Mouse (Mus musculus): Measurements from ENCODE around the gene Ces2g. TPM values are rescaled to one million over a fixed set of nuclear protein-coding genes. Genes with fewer than 3 reads are reported as not detected.

Ces2g gene
- polyA plus RNA-seq, 1 experiment from 2014 or later, result not detected

GRCm38 (mm10) chr8:104984126-104984525, 22.6 kb downstream of the Ces2g start:
- DNase-seq (ENCODE audit: low spot score) (no peak), ATAC-seq (ENCODE audit: insufficient number of reproducible peaks, low FRiP score, low TSS enrichment, low read depth) (no peak)
- no peak overlapping the region for H3K27ac ChIP-seq (replicated peaks; ENCODE audit: low read depth, low read length)
- WGBS, result 89% methylated on average over 5 of the region's 5 CpGs
- H3K4me1 ChIP-seq (ENCODE audit: control insufficient read depth, insufficient read depth, low read length), result no peaks in the 10 kb centered on the region
- no peaks in the 10 kb centered on the region for H3K27me3 ChIP-seq (ENCODE audit: control insufficient read depth, insufficient read depth, low read length)
- H3K9ac ChIP-seq (ENCODE audit: low read length), result no peak overlapping the region
- H3K9me3 ChIP-seq (ENCODE audit: control insufficient read depth, low read length), result no peaks in the 10 kb centered on the region
- no peaks in the 10 kb centered on the region for H3K36me3 ChIP-seq (ENCODE audit: control insufficient read depth, insufficient read depth, low read length)
- no peak overlapping the region for H3K4me2 ChIP-seq (ENCODE audit: low read depth, severe bottlenecking)
- H3K4me3 ChIP-seq (ENCODE audit: low read depth, low read length), result no peak overlapping the region

GRCm38 (mm10) chr8:104984942-104985341, 23.4 kb downstream of the Ces2g start:
- WGBS, result 90% methylated on average over 2 of the region's 2 CpGs
- Histone ChIP-seq H3K9ac (ENCODE audit: low read length) (no peak overlapping the region), H3K27ac (replicated peaks; ENCODE audit: low read depth, low read length) (no peak overlapping the region), H3K27me3 (ENCODE audit: control insufficient read depth, insufficient read depth, low read length) (no peaks in the 10 kb centered on the region), H3K4me2 (ENCODE audit: low read depth, severe bottlenecking) (no peak overlapping the region), H3K4me1 (ENCODE audit: control insufficient read depth, insufficient read depth, low read length) (no peaks in the 10 kb centered on the region), H3K9me3 (ENCODE audit: control insufficient read depth, low read length) (no peaks in the 10 kb centered on the region), H3K36me3 (ENCODE audit: control insufficient read depth, insufficient read depth, low read length) (no peaks in the 10 kb centered on the region), H3K4me3 (ENCODE audit: low read depth, low read length) (no peak overlapping the region)
- DNase-seq (ENCODE audit: low spot score) (no peak), ATAC-seq (ENCODE audit: insufficient number of reproducible peaks, low FRiP score, low TSS enrichment, low read depth) (no peak)

DNA sequence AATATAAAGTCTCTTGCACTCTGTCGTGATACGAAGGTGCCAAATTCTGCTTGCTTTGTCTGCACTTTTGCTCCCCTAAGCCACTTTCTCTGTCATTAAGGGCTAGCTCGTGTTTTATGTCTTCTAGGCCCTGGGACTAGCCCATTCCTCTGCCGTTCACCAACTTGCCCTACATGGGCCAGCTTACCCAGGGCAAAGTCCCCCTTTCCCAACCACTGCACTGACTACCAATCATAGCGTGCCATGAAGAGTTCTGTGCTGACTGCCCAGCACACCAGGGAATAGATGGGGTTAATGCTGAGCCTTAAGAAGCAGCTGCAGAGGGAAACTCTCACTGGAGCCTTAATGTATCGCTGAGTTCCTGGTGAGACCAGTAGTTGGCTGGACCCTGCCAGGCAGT, 36.7 kb downstream of the Ces2g start:
- 79% methylated on average over 6 of the region's 6 CpGs for WGBS
- Histone ChIP-seq H3K9ac (ENCODE audit: low read length) (no peak overlapping the region), H3K4me1 (ENCODE audit: control insufficient read depth, insufficient read depth, low read length) (no peaks in the 10 kb centered on the region), H3K4me3 (ENCODE audit: low read depth, low read length) (no peak overlapping the region), H3K9me3 (ENCODE audit: control insufficient read depth, low read length) (no peaks in the 10 kb centered on the region), H3K27ac (replicated peaks; ENCODE audit: low read depth, low read length) (no peak overlapping the region), H3K27me3 (ENCODE audit: control insufficient read depth, insufficient read depth, low read length) (no peaks in the 10 kb centered on the region), H3K36me3 (ENCODE audit: control insufficient read depth, insufficient read depth, low read length) (no peaks in the 10 kb centered on the region), H3K4me2 (ENCODE audit: low read depth, severe bottlenecking) (no peak overlapping the region)
- DNase-seq (ENCODE audit: low spot score) (no peak), ATAC-seq (ENCODE audit: insufficient number of reproducible peaks, low FRiP score, low TSS enrichment, low read depth) (no peak)

GRCm38 (mm10) chr8:104999183-104999582, 37.7 kb downstream of the Ces2g start:
- DNase-seq (ENCODE audit: low spot score) (no peak), ATAC-seq (ENCODE audit: insufficient number of reproducible peaks, low FRiP score, low TSS enrichment, low read depth) (no peak)
- H3K4me2 ChIP-seq (ENCODE audit: low read depth, severe bottlenecking), result no peak overlapping the region
- no peak overlapping the region for H3K4me3 ChIP-seq (ENCODE audit: low read depth, low read length)
- no peaks in the 10 kb centered on the region for H3K36me3 ChIP-seq (ENCODE audit: control insufficient read depth, insufficient read depth, low read length)
- no peaks in the 10 kb centered on the region for H3K4me1 ChIP-seq (ENCODE audit: control insufficient read depth, insufficient read depth, low read length)
- no peak overlapping the region for H3K9ac ChIP-seq (ENCODE audit: low read length)
- 86% methylated on average over 6 of the region's 6 CpGs for WGBS
- H3K27ac ChIP-seq (replicated peaks; ENCODE audit: low read depth, low read length), result no peak overlapping the region
- H3K27me3 ChIP-seq (ENCODE audit: control insufficient read depth, insufficient read depth, low read length), result no peaks in the 10 kb centered on the region
- no peaks in the 10 kb centered on the region for H3K9me3 ChIP-seq (ENCODE audit: control insufficient read depth, low read length)

DNA sequence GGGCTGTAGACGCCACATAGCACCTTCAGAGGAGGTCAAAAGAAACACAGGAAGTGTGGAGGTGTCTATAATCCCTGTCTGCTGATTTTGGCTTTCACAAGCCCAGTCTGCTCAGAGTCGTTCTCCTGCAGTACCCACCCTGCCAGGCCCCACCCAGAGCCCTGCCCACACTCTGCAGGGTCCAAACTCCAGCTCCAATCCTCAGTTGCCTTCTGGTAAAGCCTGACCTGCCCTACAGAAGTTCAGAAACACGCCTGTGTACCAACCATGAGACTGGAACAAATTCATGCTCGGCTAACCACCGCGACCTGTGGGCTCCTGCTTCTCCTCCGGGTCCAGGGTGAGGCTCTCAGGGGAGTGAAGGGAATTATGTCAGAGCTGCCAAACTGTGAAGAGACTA, 39.1 kb downstream of the Ces2g start, which contains the start of gene Ces2h:
Gene Ces2h, plus strand, starts transcription at position 268 of the 400 bp plus-strand sequence.
- Histone ChIP-seq H3K4me3 (ENCODE audit: low read depth, low read length) (no peak within 1 kb of the TSS), H3K27ac (replicated peaks; ENCODE audit: low read depth, low read length) (no peak within 1 kb of the TSS), H3K4me1 (ENCODE audit: control insufficient read depth, insufficient read depth, low read length) (no peaks in the 10 kb centered on the region), H3K4me2 (ENCODE audit: low read depth, severe bottlenecking) (no peak within 1 kb of the TSS), H3K27me3 (ENCODE audit: control insufficient read depth, insufficient read depth, low read length) (no peaks in the 10 kb centered on the region), H3K9me3 (ENCODE audit: control insufficient read depth, low read length) (no peaks in the 10 kb centered on the region), H3K9ac (ENCODE audit: low read length) (no peak within 1 kb of the TSS), H3K36me3 (ENCODE audit: control insufficient read depth, insufficient read depth, low read length) (no peaks in the 10 kb centered on the region)
- whole genome bisulfite sequencing, result 82% methylated on average over 7 of the region's 7 CpGs
- ATAC-seq (ENCODE audit: insufficient number of reproducible peaks, low FRiP score, low TSS enrichment, low read depth), result no peak
- DNase-seq (ENCODE audit: low spot score), result no peak

DNA sequence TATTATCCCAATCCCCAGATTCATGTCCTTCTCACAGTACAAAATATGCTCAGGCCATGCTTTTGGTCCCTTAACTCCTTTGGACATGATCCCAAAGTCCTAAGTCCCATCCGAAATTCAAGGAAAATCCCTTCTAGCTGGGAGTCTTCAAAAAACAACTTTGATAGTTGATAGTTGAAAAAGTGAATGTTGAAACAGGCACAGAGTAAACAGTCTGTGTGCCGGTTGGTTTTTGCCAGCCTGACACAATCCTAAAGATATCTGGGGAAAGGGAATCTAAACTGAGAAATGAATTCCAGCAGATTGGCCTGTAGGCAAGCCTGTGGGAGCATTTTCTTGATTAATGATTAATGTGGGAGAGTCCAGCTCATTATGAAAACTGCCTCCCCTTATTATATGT, 48.5 kb downstream of the Ces2g start:
- H3K27me3 ChIP-seq (ENCODE audit: control insufficient read depth, insufficient read depth, low read length), result no peaks in the 10 kb centered on the region
- no peak overlapping the region for H3K9ac ChIP-seq (ENCODE audit: low read length)
- no peaks in the 10 kb centered on the region for H3K9me3 ChIP-seq (ENCODE audit: control insufficient read depth, low read length)
- 92% methylated on average over 2 of the region's 2 CpGs for WGBS
- H3K4me3 ChIP-seq (ENCODE audit: low read depth, low read length), result no peak overlapping the region
- DNase-seq (ENCODE audit: low spot score), result no peak
- no peak overlapping the region for H3K27ac ChIP-seq (replicated peaks; ENCODE audit: low read depth, low read length)
- H3K4me2 ChIP-seq (ENCODE audit: low read depth, severe bottlenecking), result no peak overlapping the region
- no peaks in the 10 kb centered on the region for H3K36me3 ChIP-seq (ENCODE audit: control insufficient read depth, insufficient read depth, low read length)
- no peak for ATAC-seq (ENCODE audit: insufficient number of reproducible peaks, low FRiP score, low TSS enrichment, low read depth)
- H3K4me1 ChIP-seq (ENCODE audit: control insufficient read depth, insufficient read depth, low read length), result no peaks in the 10 kb centered on the region

DNA sequence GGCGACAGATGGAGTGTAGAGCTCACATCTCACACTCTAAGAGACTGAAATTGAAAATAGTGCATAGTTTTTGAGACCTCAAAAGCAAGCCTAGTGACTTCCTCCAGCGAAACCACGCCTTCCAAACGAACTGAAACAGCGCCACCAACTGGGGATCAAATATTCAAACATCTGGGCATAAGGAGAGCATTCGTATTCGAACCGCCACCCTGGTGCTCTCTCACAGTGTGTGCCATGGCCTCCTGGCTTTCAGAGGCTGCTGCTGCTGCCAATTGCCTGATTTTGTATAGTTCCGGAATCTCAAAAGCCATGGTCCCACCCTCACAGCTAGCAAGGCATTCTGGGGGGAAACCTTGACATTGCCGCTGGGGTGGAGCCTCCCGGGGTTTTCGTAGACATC, 49.6 kb downstream of the Ces2g start:
- ATAC-seq (ENCODE audit: insufficient number of reproducible peaks, low FRiP score, low TSS enrichment, low read depth), result no peak
- Histone ChIP-seq H3K4me2 (ENCODE audit: low read depth, severe bottlenecking) (no peak overlapping the region), H3K4me3 (ENCODE audit: low read depth, low read length) (no peak overlapping the region), H3K4me1 (ENCODE audit: control insufficient read depth, insufficient read depth, low read length) (no peaks in the 10 kb centered on the region), H3K36me3 (ENCODE audit: control insufficient read depth, insufficient read depth, low read length) (no peaks in the 10 kb centered on the region), H3K27me3 (ENCODE audit: control insufficient read depth, insufficient read depth, low read length) (no peaks in the 10 kb centered on the region), H3K9ac (ENCODE audit: low read length) (no peak overlapping the region), H3K9me3 (ENCODE audit: control insufficient read depth, low read length) (no peaks in the 10 kb centered on the region), H3K27ac (replicated peaks; ENCODE audit: low read depth, low read length) (no peak overlapping the region)
- no peak for DNase-seq (ENCODE audit: low spot score)
- WGBS, result 80% methylated on average over 12 of the region's 12 CpGs

- Histone ChIP-seq H3K4me2 (ENCODE audit: low read depth, severe bottlenecking) (no peak overlapping the region), H3K36me3 (ENCODE audit: control insufficient read depth, insufficient read depth, low read length) (no peaks in the 10 kb centered on the region), H3K9me3 (ENCODE audit: control insufficient read depth, low read length) (no peaks in the 10 kb centered on the region), H3K4me3 (ENCODE audit: low read depth, low read length) (no peak overlapping the region), H3K9ac (ENCODE audit: low read length) (no peak overlapping the region), H3K4me1 (ENCODE audit: control insufficient read depth, insufficient read depth, low read length) (no peaks in the 10 kb centered on the region), H3K27ac (replicated peaks; ENCODE audit: low read depth, low read length) (no peak overlapping the region), H3K27me3 (ENCODE audit: control insufficient read depth, insufficient read depth, low read length) (no peaks in the 10 kb centered on the region)
- no peak for ATAC-seq (ENCODE audit: insufficient number of reproducible peaks, low FRiP score, low TSS enrichment, low read depth)
- 90% methylated on average over 5 of the region's 5 CpGs for WGBS
- no peak for DNase-seq (ENCODE audit: low spot score)
These were observed 52.9 kb downstream of the Ces2g start for GRCm38 (mm10) chr8:105014391-105014790.
